Mouse (Mus musculus): ENCODE measurements at regions not wholly inside any gene's neighbourhood (a gene's known extent, or its start where the extent isn't known, plus 50 kb on each side); places are given as distances from the start of the nearest gene placed in this dataset.

DNA sequence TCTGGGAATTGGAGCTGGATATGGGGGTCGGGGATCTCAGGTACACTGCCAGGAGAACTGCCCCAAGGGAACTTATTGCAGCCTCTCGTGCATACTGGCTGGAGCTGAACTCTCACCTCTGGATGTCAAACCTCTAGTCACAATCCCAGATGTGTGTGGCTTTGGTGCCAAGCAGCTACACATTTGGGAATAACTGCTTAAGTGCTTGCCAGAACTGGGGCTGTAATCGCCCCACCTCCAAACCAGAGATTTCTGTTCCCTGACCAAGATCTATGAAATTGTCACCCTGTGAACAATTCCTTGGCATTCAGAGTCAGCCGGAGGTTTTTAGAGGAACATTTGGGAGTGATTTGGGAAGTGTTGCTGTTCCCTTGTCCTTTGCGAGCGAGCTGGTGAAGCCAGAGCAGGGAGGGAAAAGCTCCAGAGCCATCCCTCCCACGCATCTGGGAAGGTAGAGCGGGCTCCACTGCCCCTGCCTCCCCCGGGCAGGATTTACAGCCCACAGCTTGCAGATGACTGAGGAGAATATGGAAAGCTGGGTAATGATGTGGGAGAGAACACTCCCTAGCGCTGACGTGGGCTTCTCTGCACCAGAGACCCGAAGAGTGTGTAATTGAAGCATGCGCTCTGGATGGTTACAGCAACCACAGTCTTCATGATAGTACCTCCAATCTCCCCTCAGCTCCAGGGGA, 336.1 kb downstream of the Rps24 start:
- Histone ChIP-seq H3K9me3 (ENCODE audit: control insufficient read depth, low read length) (no peaks in the 10 kb centered on the region), H3K36me3 (ENCODE audit: control insufficient read depth, insufficient read depth) (no peaks in the 10 kb centered on the region), H3K4me1 (replicated peaks; ENCODE audit: control insufficient read depth, insufficient read depth, low read length) (peaks cover 22% of the 10 kb centered on the region), H3K4me3 (replicated peaks; ENCODE audit: low read length) (no peak overlapping the region), H3K27me3 (replicated peaks; ENCODE audit: control insufficient read depth, insufficient read depth, low read length) (no peaks in the 10 kb centered on the region), H3K9ac (replicated peaks; ENCODE audit: low read depth, low read length) (no peak overlapping the region), H3K27ac (ENCODE audit: low read length) (no peak overlapping the region), H3K4me2 (ENCODE audit: low read length) (no peak overlapping the region)
- no peak for ATAC-seq
- WGBS = 89% methylated on average over 13 of the region's 13 CpGs

- no peak overlapping the region for H3K4me2 ChIP-seq (ENCODE audit: low read length)
- no peaks in the 10 kb centered on the region for H3K9me3 ChIP-seq (ENCODE audit: control insufficient read depth, low read length)
- H3K36me3 ChIP-seq (ENCODE audit: control insufficient read depth, insufficient read depth) = no peaks in the 10 kb centered on the region
- no peak overlapping the region for H3K27ac ChIP-seq (ENCODE audit: low read length)
- peaks cover 31% of the 10 kb centered on the region for H3K4me1 ChIP-seq (replicated peaks; ENCODE audit: control insufficient read depth, insufficient read depth, low read length)
- H3K27me3 ChIP-seq (replicated peaks; ENCODE audit: control insufficient read depth, insufficient read depth, low read length) = no peaks in the 10 kb centered on the region
- no peak overlapping the region for H3K4me3 ChIP-seq (replicated peaks; ENCODE audit: low read length)
- no peak for ATAC-seq
- 57% methylated on average over 2 of the region's 2 CpGs for WGBS
- no peak overlapping the region for H3K9ac ChIP-seq (replicated peaks; ENCODE audit: low read depth, low read length)
Measured at GRCm38 (mm10) chr14:24824351-24824750, 337.4 kb downstream of the Rps24 start.

GRCm38 (mm10) chr14:24825722-24826386, 338.9 kb downstream of the Rps24 start:
- H3K27ac ChIP-seq (ENCODE audit: low read length) = no peak overlapping the region; the same call in 1 of the 2 replicates
- H3K4me3 ChIP-seq (replicated peaks; ENCODE audit: low read length) = no peak overlapping the region
- H3K36me3 ChIP-seq (ENCODE audit: control insufficient read depth, insufficient read depth) = no peaks in the 10 kb centered on the region
- no peak overlapping the region for H3K4me2 ChIP-seq (ENCODE audit: low read length)
- WGBS = 36% methylated on average over 11 of the region's 11 CpGs
- H3K4me1 ChIP-seq (replicated peaks; ENCODE audit: control insufficient read depth, insufficient read depth, low read length) = peaks cover 31% of the 10 kb centered on the region
- 0 out of 2 replicates have a peak, but pooled peaks have one; percentile 7 for ATAC-seq
- H3K9ac ChIP-seq (replicated peaks; ENCODE audit: low read depth, low read length) = no peak overlapping the region
- no peaks in the 10 kb centered on the region for H3K27me3 ChIP-seq (replicated peaks; ENCODE audit: control insufficient read depth, insufficient read depth, low read length)
- H3K9me3 ChIP-seq (ENCODE audit: control insufficient read depth, low read length) = no peaks in the 10 kb centered on the region

GRCm38 (mm10) chr14:24826471-24827337, 339.8 kb downstream of the Rps24 start:
- H3K4me1 ChIP-seq (replicated peaks; ENCODE audit: control insufficient read depth, insufficient read depth, low read length) = peaks cover 31% of the 10 kb centered on the region
- H3K4me2 ChIP-seq (ENCODE audit: low read length) = 0 out of 2 replicates have a peak overlapping the region, but pooled peaks have one; percentile 7
- H3K9me3 ChIP-seq (ENCODE audit: control insufficient read depth, low read length) = no peaks in the 10 kb centered on the region
- H3K9ac ChIP-seq (replicated peaks; ENCODE audit: low read depth, low read length) = no peak overlapping the region; the same call in 1 of the 2 replicates
- H3K4me3 ChIP-seq (replicated peaks; ENCODE audit: low read length) = no peak overlapping the region
- no peaks in the 10 kb centered on the region for H3K27me3 ChIP-seq (replicated peaks; ENCODE audit: control insufficient read depth, insufficient read depth, low read length)
- H3K36me3 ChIP-seq (ENCODE audit: control insufficient read depth, insufficient read depth) = no peaks in the 10 kb centered on the region
- peak overlapping the region; percentile 81 for H3K27ac ChIP-seq (ENCODE audit: low read length)
- 8% methylated on average over 13 of the region's 13 CpGs for WGBS
- ATAC-seq = peak; percentile 39; the same call in 1 of the 2 replicates

GRCm38 (mm10) chr14:24827381-24828031, 340.6 kb downstream of the Rps24 start:
- Histone ChIP-seq H3K36me3 (ENCODE audit: control insufficient read depth, insufficient read depth) (no peaks in the 10 kb centered on the region), H3K9ac (replicated peaks; ENCODE audit: low read depth, low read length) (peak overlapping the region; percentile 10), H3K27ac (ENCODE audit: low read length) (peak overlapping the region; percentile 81), H3K4me3 (replicated peaks; ENCODE audit: low read length) (no peak overlapping the region), H3K9me3 (ENCODE audit: control insufficient read depth, low read length) (no peaks in the 10 kb centered on the region), H3K4me2 (ENCODE audit: low read length) (no peak overlapping the region), H3K4me1 (replicated peaks; ENCODE audit: control insufficient read depth, insufficient read depth, low read length) (peaks cover 31% of the 10 kb centered on the region), H3K27me3 (replicated peaks; ENCODE audit: control insufficient read depth, insufficient read depth, low read length) (no peaks in the 10 kb centered on the region)
- ATAC-seq = peak; percentile 68
- WGBS = 9% methylated on average over 8 of the region's 8 CpGs

GRCm38 (mm10) chr14:24829001-24829400, 342.1 kb downstream of the Rps24 start:
- ATAC-seq = 0 out of 2 replicates have a peak, but pooled peaks have one; percentile 9
- Histone ChIP-seq H3K9ac (replicated peaks; ENCODE audit: low read depth, low read length) (no peak overlapping the region), H3K4me1 (replicated peaks; ENCODE audit: control insufficient read depth, insufficient read depth, low read length) (peaks cover 41% of the 10 kb centered on the region), H3K4me2 (ENCODE audit: low read length) (no peak overlapping the region), H3K36me3 (ENCODE audit: control insufficient read depth, insufficient read depth) (no peaks in the 10 kb centered on the region), H3K4me3 (replicated peaks; ENCODE audit: low read length) (no peak overlapping the region), H3K27ac (ENCODE audit: low read length) (no peak overlapping the region), H3K27me3 (replicated peaks; ENCODE audit: control insufficient read depth, insufficient read depth, low read length) (no peaks in the 10 kb centered on the region), H3K9me3 (ENCODE audit: control insufficient read depth, low read length) (no peaks in the 10 kb centered on the region)
- WGBS = 51% methylated on average over 6 of the region's 6 CpGs

DNA sequence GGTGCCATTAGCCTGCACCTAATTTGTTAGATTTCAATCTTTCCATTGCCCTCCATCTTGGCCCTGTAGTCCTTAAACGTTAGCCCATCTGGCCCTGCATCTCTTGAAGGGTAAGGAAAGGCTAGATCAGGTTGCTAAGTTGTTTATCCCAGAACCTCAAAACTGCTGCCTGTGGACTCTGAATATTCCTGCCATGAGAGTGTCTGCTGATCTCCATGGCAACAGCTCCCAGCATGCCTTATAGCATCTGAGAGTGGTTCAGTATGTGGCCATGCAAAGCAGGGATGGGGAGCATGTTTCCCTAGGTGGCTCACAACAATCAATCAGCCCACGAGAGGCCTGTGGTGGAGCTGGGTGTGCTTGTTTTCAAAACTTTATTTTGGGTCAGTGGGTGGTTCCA, 346.3 kb downstream of the Rps24 start:
- Histone ChIP-seq H3K9ac (replicated peaks; ENCODE audit: low read depth, low read length) (no peak overlapping the region), H3K27me3 (replicated peaks; ENCODE audit: control insufficient read depth, insufficient read depth, low read length) (no peaks in the 10 kb centered on the region), H3K9me3 (ENCODE audit: control insufficient read depth, low read length) (no peaks in the 10 kb centered on the region), H3K36me3 (ENCODE audit: control insufficient read depth, insufficient read depth) (no peaks in the 10 kb centered on the region), H3K4me1 (replicated peaks; ENCODE audit: control insufficient read depth, insufficient read depth, low read length) (peaks cover 19% of the 10 kb centered on the region), H3K27ac (ENCODE audit: low read length) (0 out of 2 replicates have a peak overlapping the region, but pooled peaks have one; percentile 4), H3K4me2 (ENCODE audit: low read length) (no peak overlapping the region), H3K4me3 (replicated peaks; ENCODE audit: low read length) (no peak overlapping the region)
- ATAC-seq = peak; percentile 51; the same call in 1 of the 2 replicates
- 32% methylated on average over 2 of the region's 2 CpGs for WGBS

- peaks cover 28% of the 10 kb centered on the region for H3K4me1 ChIP-seq (replicated peaks; ENCODE audit: control insufficient read depth, insufficient read depth, low read length)
- no peak overlapping the region for H3K27ac ChIP-seq (ENCODE audit: low read length)
- H3K36me3 ChIP-seq (ENCODE audit: control insufficient read depth, insufficient read depth) = no peaks in the 10 kb centered on the region
- H3K9ac ChIP-seq (replicated peaks; ENCODE audit: low read depth, low read length) = no peak overlapping the region
- H3K9me3 ChIP-seq (ENCODE audit: control insufficient read depth, low read length) = no peaks in the 10 kb centered on the region
- no peak for ATAC-seq
- H3K4me2 ChIP-seq (ENCODE audit: low read length) = no peak overlapping the region
- H3K4me3 ChIP-seq (replicated peaks; ENCODE audit: low read length) = no peak overlapping the region
- no peaks in the 10 kb centered on the region for H3K27me3 ChIP-seq (replicated peaks; ENCODE audit: control insufficient read depth, insufficient read depth, low read length)
- WGBS = 62% methylated on average over 4 of the region's 4 CpGs
Measured at GRCm38 (mm10) chr14:24838219-24838618, 351.3 kb downstream of the Rps24 start.

Measured in forebrain, embryonic 16.5 days (tissue).